Mouse (Mus musculus) cortical plate, adult 2 months (tissue): ENCODE measurements around the gene Cpsf6. TPM values are rescaled to one million over a fixed set of nuclear protein-coding genes. Genes with fewer than 3 reads are reported as not detected.

Source experiments
- H3K27ac ChIP-seq: fragments of 200-500 bp; 2 replicates; pipeline ENCODE4 v1.5.1; 2012; ENCODE audit warnings: low read length, control low read depth, inconsistent platforms; ENCODE audit not compliant: insufficient read depth
- H3K4me1 ChIP-seq: fragments of 200-500 bp; 2 replicates; pipeline ENCODE4 v1.6.1; 2011; ENCODE audit warnings: low read length; ENCODE audit not compliant: control insufficient read depth, insufficient read depth
- H3K4me3 ChIP-seq: fragments of 200-500 bp; 2 replicates; pipeline ENCODE4 v1.5.1; 2011; ENCODE audit warnings: mild to moderate bottlenecking, low read length, control low read depth; ENCODE audit not compliant: insufficient read depth
- CTCF ChIP-seq: fragments of 200-500 bp; IDR thresholded peaks from 2 replicates; pipeline ENCODE4 v1.5.1; 2011; ENCODE audit warnings: mild to moderate bottlenecking, control low read depth, low read length; ENCODE audit not compliant: insufficient read depth; ENCODE audit errors: extremely low read depth
- POLR2A ChIP-seq: fragments of 200-500 bp; IDR thresholded peaks from 2 replicates; pipeline ENCODE4 v1.6.1; 2011; ENCODE audit warnings: mild to moderate bottlenecking, low read length, control low read depth; ENCODE audit not compliant: insufficient read depth; ENCODE audit errors: extremely low read depth
- polyA plus RNA-seq: library from polyadenylated mRNA; depleted of rRNA; stranded (reverse); fragments of >200 nt; gene quantifications from 2 replicates; pipeline ENCODE4 v1.2.3, GENCODE M21; 2012

Gene Cpsf6
- polyA plus RNA-seq, 1 experiment = 61.3 TPM

DNA sequence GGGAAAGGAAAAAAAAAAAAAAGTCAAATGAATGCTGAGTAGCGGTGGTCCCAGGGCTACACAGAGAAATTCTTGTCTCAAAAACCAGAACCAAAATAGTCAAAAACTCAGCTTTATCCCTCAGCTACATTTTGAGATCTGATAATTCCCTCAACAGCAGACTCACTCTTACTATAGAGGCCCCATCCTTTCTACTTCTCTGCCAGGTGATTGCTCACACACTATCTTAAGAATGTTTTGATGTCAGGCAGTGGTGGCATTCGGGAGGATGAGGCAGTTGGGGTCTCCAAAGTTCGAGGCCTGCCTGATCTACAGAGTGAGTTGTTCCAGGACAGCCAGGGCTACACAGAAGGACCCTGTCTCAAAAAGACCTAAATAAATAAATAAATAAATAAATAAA lies 1.2 kb downstream of the Cpsf6 start:
- H3K27ac ChIP-seq = no peak overlapping the region
- no peak overlapping the region for H3K4me3 ChIP-seq
- peaks cover 2% of the 10 kb centered on the region for H3K4me1 ChIP-seq
- TF ChIP-seq CTCF (no peak), POLR2A (no peak)

DNA sequence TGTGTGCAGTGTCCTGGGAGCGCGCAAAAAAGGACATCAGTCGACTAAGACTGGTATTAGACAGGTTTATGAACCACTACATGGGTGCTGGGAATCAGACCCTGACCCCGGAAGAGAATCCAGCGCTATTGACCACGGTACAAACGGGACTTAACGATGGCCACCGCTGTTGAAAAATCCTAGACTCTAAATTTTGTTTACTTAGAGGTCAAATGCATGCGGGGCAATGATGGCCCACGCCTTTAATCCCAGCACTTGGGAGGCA lies 1.6 kb downstream of the Cpsf6 start:
- no peak for TF ChIP-seq CTCF
- TF ChIP-seq POLR2A = no peak
- Histone ChIP-seq H3K27ac (no peak overlapping the region), H3K4me3 (no peak overlapping the region), H3K4me1 (peaks cover 2% of the 10 kb centered on the region)

DNA sequence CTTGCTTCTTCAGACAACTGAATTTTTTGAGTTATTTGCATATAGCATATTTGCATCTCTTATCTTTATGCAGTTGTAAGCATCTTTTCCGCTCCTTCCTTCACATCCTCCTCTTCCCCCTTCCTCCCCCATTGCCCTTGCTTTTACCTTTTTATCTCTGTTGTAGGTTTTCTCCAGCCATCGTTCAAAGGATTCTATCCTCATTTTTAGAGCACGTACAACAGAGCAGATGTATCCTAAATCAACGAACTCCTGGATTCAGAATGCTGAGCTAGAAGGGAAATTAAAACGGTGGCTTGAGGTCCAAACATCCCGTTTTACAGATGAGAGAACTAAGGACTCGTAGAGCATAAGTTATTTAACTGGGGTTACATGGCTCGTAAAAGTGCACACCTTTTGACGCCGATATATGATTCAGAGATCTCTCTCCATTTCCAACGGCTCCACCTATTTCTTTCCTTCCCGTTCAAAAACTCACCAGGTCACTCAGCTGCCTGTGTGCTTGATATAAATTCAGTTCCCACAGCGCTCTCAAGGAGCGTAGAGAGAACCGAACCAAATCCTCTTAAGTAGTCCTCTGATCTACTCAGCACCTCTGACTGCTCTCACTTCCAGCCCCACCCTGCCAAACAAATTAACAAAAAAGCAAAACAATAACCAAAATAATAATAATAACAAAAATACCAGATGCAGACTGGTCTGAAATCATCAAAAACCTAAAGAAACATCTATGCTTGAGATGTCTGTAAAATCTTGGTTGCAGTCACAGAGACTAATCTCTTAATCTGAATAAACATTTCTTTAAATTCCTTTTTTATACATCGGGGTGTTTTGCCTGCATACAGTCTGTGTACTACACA lies 2.2 kb downstream of the Cpsf6 start:
- peak overlapping the region; percentile 60; the same call in 1 of the 2 replicates for H3K4me3 ChIP-seq
- TF ChIP-seq POLR2A (no peak), CTCF (no peak)
- no peak overlapping the region for H3K27ac ChIP-seq
- peaks cover 2% of the 10 kb centered on the region for H3K4me1 ChIP-seq

DNA sequence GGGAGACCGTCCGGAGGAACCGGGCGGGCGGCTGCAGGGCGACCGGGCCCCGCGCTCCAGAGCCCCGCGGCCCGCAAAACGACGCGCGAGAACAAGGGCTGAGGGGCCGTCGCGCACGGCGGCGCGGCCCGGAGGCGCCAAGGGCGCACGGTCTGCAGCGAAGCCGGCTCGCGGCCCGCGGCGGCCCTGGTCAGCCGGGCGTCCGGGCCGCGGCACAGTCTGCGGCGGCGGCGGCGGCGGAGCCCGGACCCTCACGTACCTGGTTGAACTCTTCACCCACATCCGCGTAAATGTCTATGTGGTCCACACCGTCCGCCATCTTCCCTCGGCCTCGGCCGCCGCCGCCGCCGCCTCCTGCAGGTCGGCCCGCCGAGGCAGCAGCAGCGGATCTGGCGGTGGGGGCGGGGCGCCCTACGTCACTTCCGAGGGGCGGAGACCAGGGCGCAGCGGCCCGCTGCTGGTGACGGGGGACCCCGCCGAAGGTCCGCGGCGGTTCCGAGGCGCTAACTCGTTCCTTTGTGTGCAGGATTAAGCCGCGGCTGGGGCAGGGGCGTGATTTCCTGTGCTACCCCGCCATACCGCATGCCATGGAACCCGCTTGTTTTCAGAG lies 3.1 kb downstream of the Cpsf6 start:
- H3K27ac ChIP-seq = peak overlapping the region; percentile 63
- TF ChIP-seq CTCF = no peak
- peak; percentile 90 for TF ChIP-seq POLR2A
- peak overlapping the region; percentile 60 for H3K4me3 ChIP-seq

DNA sequence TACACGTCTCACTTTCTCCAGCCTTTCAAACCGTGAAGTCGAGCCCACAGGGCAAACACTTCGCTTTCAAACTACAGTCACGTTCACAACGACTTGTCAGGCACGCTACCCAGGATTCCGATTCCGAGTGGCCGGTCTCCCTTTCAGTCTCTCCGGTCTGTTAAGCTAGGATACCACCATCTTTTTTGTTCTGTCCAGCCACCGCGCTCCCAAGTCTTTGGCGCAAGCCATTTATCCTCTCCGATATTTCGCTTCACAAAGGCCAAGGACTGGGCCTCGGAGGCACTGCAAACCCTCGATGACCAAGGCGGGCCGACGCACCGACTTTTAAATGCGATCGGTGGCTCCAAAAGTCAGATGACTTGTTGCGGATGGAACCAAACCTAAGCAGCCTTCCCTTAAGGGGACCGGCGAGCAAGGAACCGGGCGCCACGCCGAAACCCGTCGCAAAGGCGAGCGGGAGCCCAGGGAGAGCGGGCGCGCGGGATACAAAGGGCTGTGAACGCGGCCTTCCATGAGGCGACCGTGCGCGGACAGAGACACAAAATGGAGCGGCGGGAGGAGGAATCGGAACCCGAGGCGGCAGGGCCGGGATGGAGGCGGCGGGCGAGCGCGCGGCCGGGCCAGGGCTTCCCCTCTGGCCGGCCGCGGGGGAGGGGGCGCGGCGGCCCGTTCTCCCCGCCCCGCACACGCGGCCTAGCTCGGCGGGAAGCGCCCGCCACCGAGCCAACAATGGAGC lies 3.8 kb downstream of the Cpsf6 start:
- no peak for TF ChIP-seq CTCF
- no peak for TF ChIP-seq POLR2A
- H3K4me1 ChIP-seq = peaks cover 2% of the 10 kb centered on the region
- H3K4me3 ChIP-seq = peak overlapping the region; percentile 60
- H3K27ac ChIP-seq = peak overlapping the region; percentile 15

More for the DNA sequence above, 3.1 kb downstream of the Cpsf6 start:
- peaks cover 2% of the 10 kb centered on the region for H3K4me1 ChIP-seq

DNA sequence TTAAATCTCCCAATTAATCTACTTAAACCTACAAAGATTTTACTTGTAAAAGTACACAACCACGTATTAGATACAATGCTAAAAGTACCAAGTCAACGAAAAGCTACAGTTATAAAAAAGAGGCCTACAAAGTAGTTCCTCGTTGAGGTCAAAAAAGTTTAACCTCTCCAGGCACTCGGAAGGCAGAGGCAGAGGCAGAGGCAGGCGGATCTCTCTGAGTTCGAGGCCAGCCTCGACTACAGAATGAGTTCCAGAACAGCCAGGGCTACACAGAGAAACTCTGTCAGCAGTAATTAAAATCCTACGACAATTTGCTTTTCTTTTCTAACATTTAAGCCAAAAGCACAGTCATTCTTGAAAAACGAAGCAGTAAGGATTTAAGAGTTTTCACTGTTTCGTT lies 4.7 kb downstream of the Cpsf6 start:
- Histone ChIP-seq H3K4me1 (peaks cover 2% of the 10 kb centered on the region), H3K27ac (no peak overlapping the region), H3K4me3 (peak overlapping the region; percentile 60; the same call in 1 of the 2 replicates)
- no peak for TF ChIP-seq POLR2A
- TF ChIP-seq CTCF = no peak

DNA sequence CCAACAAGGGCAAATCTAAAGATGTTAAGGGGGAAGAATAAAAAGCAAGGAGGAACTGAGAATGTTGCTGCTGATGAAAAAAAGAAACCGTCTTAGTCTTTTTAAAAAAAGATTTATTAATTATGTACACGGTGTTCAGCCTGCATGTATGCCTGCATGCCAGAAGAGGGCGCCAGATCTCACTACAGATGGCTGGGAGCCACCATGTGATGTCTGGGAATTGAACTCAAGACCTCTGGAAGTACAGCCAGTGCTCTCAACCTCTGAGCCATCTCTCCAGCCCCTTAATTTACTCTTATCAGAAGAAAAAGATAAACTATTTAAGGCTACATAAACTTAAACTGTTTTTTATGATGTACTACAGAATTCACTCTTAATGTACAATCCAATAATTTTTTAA lies 16.7 kb downstream of the Cpsf6 start:
- no peak overlapping the region for H3K27ac ChIP-seq
- TF ChIP-seq CTCF = peak; percentile 68
- no peak for TF ChIP-seq POLR2A
- no peaks in the 10 kb centered on the region; the same call in 1 of the 2 replicates for H3K4me1 ChIP-seq
- H3K4me3 ChIP-seq = no peak overlapping the region

DNA sequence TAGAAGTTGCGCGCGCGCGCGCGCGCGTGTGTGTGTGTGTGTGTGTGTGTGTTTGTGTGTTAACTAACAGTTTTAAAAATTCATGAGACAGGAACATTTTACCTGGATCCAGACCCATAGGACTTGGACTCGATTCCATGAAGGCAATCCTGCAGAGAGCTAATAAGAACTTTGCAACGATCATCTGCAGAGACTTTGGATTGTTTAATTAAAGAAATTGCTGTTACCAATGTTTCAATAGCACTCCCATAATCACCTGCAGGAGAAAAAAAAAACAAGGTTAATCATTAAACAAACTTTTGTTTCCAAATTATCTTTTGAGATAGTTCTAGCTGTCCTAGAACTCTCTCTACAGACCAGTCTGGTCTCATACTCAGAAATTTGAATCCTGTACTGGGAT lies 20.9 kb downstream of the Cpsf6 start:
- no peak for TF ChIP-seq CTCF
- no peak for TF ChIP-seq POLR2A
- Histone ChIP-seq H3K4me3 (no peak overlapping the region), H3K27ac (no peak overlapping the region), H3K4me1 (no peaks in the 10 kb centered on the region)

DNA sequence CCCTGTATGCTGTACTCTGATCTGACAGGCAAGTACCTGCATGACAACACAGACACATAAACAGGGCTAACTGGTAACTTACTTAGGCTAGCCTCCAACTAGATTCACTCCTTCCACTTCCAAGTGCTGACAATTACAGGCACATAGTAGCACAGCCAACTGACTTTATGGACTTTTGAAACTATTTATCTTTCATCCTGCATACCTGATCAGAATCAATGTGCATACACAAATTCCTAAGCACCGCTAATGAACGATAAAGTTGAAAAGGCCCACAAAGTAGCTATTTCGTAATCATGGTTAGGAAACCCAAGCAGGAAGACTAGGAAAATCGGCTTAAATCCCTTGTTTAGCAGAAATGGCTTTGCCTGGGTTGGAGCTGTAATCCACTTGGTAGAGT lies 36.8 kb downstream of the Cpsf6 start:
- no peak overlapping the region for H3K27ac ChIP-seq
- TF ChIP-seq POLR2A (no peak), CTCF (no peak)
- H3K4me1 ChIP-seq = no peaks in the 10 kb centered on the region
- H3K4me3 ChIP-seq = no peak overlapping the region

DNA sequence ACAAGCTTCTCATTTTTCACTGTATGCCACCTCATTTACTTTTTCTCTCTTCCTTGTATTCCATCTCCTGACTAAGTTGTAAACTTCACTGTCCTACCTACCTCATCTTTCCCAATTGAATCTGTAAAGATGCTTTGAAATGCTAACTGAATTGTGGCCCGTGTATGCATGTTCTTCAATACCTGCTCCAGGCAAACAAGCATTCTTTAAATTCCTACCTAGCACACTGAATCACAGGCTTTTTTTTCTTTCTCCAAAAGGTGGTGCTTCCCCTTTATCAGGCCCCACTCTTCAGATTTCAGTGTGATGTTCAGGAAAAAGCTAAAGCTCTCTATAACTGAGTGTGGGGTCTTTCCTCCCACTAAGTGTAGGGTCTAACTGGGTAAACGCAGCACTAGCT lies 37.4 kb downstream of the Cpsf6 start:
- no peak overlapping the region for H3K4me3 ChIP-seq
- TF ChIP-seq POLR2A (no peak), CTCF (no peak)
- H3K4me1 ChIP-seq = no peaks in the 10 kb centered on the region
- H3K27ac ChIP-seq = no peak overlapping the region

DNA sequence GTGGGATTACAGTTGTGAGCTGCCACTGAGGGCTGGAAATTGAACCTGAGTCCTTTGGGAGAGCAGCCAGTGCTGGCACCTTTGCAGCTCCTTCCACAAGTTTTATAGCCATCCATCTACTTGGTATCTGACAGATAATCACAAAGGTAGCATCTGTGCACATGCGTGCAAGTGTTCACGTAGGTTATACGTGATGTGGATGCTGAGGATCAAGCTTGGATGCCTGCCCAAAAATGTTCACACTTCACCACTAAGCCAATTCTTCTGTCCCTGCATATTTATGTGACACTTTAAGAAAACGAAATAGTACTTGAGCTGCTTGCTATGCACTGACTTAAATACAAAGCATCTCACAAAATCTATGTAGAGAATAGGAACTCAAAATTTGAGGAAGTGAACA lies 38.8 kb downstream of the Cpsf6 start:
- H3K4me1 ChIP-seq = no peaks in the 10 kb centered on the region
- no peak overlapping the region for H3K27ac ChIP-seq
- TF ChIP-seq POLR2A (no peak), CTCF (no peak)
- no peak overlapping the region for H3K4me3 ChIP-seq
